Mouse (Mus musculus): Measurements from ENCODE around the gene Msantd2.

Msantd2 gene

GRCm38 (mm10) chr9:37488611-37489396 lies at the start of gene Msantd2:
Gene Msantd2, plus strand, starts transcription at chr9:37489319.
- peak; percentile 42 to 83 for DNase-seq (ENCODE audit: low spot score in 2 of 2)

GRCm38 (mm10) chr9:37452401-37452800 lies 36.7 kb upstream of the Msantd2 start:
- DNase-seq (ENCODE audit: low spot score in 2 of 2): no peak

GRCm38 (mm10) chr9:37453328-37453727 lies 35.8 kb upstream of the Msantd2 start:
- no peak for DNase-seq (ENCODE audit: low spot score in 2 of 2)

- no peak for DNase-seq (ENCODE audit: low spot score in 2 of 2)
Measured at GRCm38 (mm10) chr9:37454011-37454492, 35.1 kb upstream of the Msantd2 start.

- no peak for DNase-seq (ENCODE audit: low spot score in 2 of 2)
Measured at GRCm38 (mm10) chr9:37454991-37455390, 34.1 kb upstream of the Msantd2 start.

GRCm38 (mm10) chr9:37455868-37456267 lies 33.3 kb upstream of the Msantd2 start:
- no peak for DNase-seq (ENCODE audit: low spot score in 2 of 2)

GRCm38 (mm10) chr9:37456481-37456910 lies 32.6 kb upstream of the Msantd2 start:
- DNase-seq (ENCODE audit: low spot score in 2 of 2): peak in 1 of 2 experiments; percentile 61

- DNase-seq (ENCODE audit: low spot score in 2 of 2): no peak
Measured at GRCm38 (mm10) chr9:37457151-37457550, 32.0 kb upstream of the Msantd2 start.

GRCm38 (mm10) chr9:37459665-37460042 lies 29.5 kb upstream of the Msantd2 start:
- DNase-seq (ENCODE audit: low spot score in 2 of 2): no peak

- DNase-seq (ENCODE audit: low spot score in 2 of 2): peak in 1 of 2 experiments; percentile 54
Measured at GRCm38 (mm10) chr9:37460043-37460960, 28.8 kb upstream of the Msantd2 start.

- no peak for DNase-seq (ENCODE audit: low spot score in 2 of 2)
Measured at GRCm38 (mm10) chr9:37460961-37461340, 28.2 kb upstream of the Msantd2 start.

- no peak for DNase-seq (ENCODE audit: low spot score in 2 of 2)
Measured at GRCm38 (mm10) chr9:37461571-37461970, 27.5 kb upstream of the Msantd2 start.

GRCm38 (mm10) chr9:37462764-37463163 lies 26.4 kb upstream of the Msantd2 start:
- peak in 1 of 2 experiments; percentile 41 for DNase-seq (ENCODE audit: low spot score in 2 of 2)

- no peak for DNase-seq (ENCODE audit: low spot score in 2 of 2)
Measured at GRCm38 (mm10) chr9:37473611-37474125, 15.5 kb upstream of the Msantd2 start.

GRCm38 (mm10) chr9:37474923-37475322 lies 14.2 kb upstream of the Msantd2 start:
- DNase-seq (ENCODE audit: low spot score in 2 of 2): peak in 1 of 2 experiments; percentile 56

GRCm38 (mm10) chr9:37485146-37485545 lies 4.0 kb upstream of the Msantd2 start:
- DNase-seq (ENCODE audit: low spot score in 2 of 2): no peak

- no peak for DNase-seq (ENCODE audit: low spot score in 2 of 2)
Measured at GRCm38 (mm10) chr9:37488041-37488440, 1.1 kb upstream of the Msantd2 start.

- peak in 1 of 2 experiments; percentile 21 for DNase-seq (ENCODE audit: low spot score in 2 of 2)
Measured at GRCm38 (mm10) chr9:37489446-37490120, 464 bp downstream of the Msantd2 start.

GRCm38 (mm10) chr9:37495761-37496160 lies 6.6 kb downstream of the Msantd2 start:
- no peak for DNase-seq (ENCODE audit: low spot score in 2 of 2)

GRCm38 (mm10) chr9:37496325-37496724 lies 7.2 kb downstream of the Msantd2 start:
- DNase-seq (ENCODE audit: low spot score in 2 of 2): no peak

- no peak for DNase-seq (ENCODE audit: low spot score in 2 of 2)
Measured at GRCm38 (mm10) chr9:37500201-37500600, 11.1 kb downstream of the Msantd2 start.

- no peak for DNase-seq (ENCODE audit: low spot score in 2 of 2)
Measured at GRCm38 (mm10) chr9:37501170-37501569, 12.1 kb downstream of the Msantd2 start.
